8 mouse cellular contexts compared by ENCODE assay signal in the genomic region with DNA sequence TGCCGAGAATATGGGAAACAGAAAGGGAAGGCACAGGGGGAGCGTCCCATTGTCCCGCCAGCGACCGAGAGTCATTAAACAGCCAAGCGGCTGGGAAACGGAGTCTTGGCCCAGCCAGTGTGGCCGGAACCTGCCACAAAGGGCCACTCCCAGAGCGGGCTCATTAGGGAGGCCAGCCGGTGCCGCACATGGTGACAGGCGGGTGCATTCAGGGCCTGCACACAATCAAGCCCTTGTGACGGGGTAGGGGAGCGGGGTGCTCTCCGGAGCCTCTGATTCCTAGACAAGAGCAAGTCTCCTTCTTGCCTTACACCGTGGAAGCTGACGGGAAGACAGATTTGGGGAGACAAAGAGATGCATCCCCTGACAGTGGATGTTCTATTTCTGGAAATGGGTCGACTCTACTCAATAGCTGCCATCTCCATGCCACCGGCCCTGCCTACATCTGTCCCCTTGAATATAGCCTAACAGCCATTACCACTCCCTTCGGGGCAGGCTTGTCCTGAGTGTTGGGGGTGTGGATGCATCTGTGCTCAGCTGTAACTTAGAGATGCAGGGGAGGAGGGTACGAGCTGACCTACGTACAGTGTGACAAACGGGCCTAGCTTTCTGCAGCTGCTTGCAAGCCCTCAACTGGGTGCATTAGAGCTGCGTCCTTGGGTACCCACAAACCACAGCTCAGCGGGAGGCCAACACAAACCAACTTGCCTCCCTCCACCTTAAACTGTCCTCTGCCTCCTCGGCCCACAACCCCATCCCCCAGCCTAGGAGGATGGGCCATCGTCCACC. TPM values are rescaled to one million over a fixed set of nuclear protein-coding genes. Genes with fewer than 3 reads are reported as not detected.
DNase-seq lines count a peak whose midpoint lies in the region; ATAC-seq and TF ChIP-seq lines count a peak whose summit lies in the region.

No protein-coding gene starts in this region.

- H3K27ac ChIP-seq in heart, embryonic 14.5 days (replicated peaks in 1 of 2; ENCODE audit: control insufficient read depth in 1 of 2, insufficient read depth in 1 of 2, low read depth in 2 of 2, low read length in 2 of 2), result no peak overlapping the region
- H3K27ac ChIP-seq in limb, embryonic 10.5 days, result peak overlapping the region; percentile 78

- peak overlapping the region; percentile 28; the same call in 1 of the 2 replicates for H3K9ac ChIP-seq in heart, embryonic 14.5 days (ENCODE audit: low read length)

- ATAC-seq in heart, embryonic 14.5 days (ENCODE audit: insufficient number of reproducible peaks, insufficient read depth, low FRiP score, low read depth), result no peak
- no peak for ATAC-seq in megakaryocyte, adult 5-6 weeks (ENCODE audit: poor library complexity, severe bottlenecking)

- TF ChIP-seq POLR2A in myocyte (IDR thresholded peaks at IDR 0.05; ENCODE audit: insufficient read length, low read depth), result no peak

- no peaks in the 10 kb centered on the region for H3K79me2 ChIP-seq in myocyte (ENCODE audit: control insufficient read depth, insufficient read depth)

- 44% methylated on average over 27 of the region's 27 CpGs for WGBS in heart, embryonic 14.5 days
- WGBS in limb, embryonic 10.5 days, result 25% methylated on average over 27 of the region's 27 CpGs

- DNase-seq in kidney, adult 9 months, result peak; percentile 25
- DNase-seq in kidney, adult 8-10 months, result no peak
- peak; percentile 78 for DNase-seq in embryo, embryonic 10.5 days (ENCODE audit: low spot score)
- peak; percentile 71 for DNase-seq in limb, embryonic 10.5 days (ENCODE audit: low spot score)
- no peak for DNase-seq in adipocyte (ENCODE audit: low spot score)

- no peaks in the 10 kb centered on the region for H3K27me3 ChIP-seq in heart, embryonic 14.5 days (ENCODE audit: control insufficient read depth, insufficient read depth, low read length)
- H3K27me3 ChIP-seq in limb, embryonic 10.5 days (ENCODE audit: low read depth, poor library complexity, severe bottlenecking), result no peaks in the 10 kb centered on the region; the same call in 1 of the 2 replicates
- no peaks in the 10 kb centered on the region for H3K27me3 ChIP-seq in myocyte (ENCODE audit: control insufficient read depth, insufficient read depth, insufficient read length)

- peaks cover 58 to 67% of the 10 kb centered on the region in 2 experiments for H3K4me1 ChIP-seq in heart, embryonic 14.5 days (ENCODE audit: control insufficient read depth in 2 of 2, insufficient read depth in 2 of 2, low read length in 2 of 2)
- peaks cover 86% of the 10 kb centered on the region for H3K4me1 ChIP-seq in limb, embryonic 10.5 days

- H3K9me3 ChIP-seq in heart, embryonic 14.5 days (ENCODE audit: control insufficient read depth, low read length), result no peaks in the 10 kb centered on the region
- no peaks in the 10 kb centered on the region for H3K9me3 ChIP-seq in limb, embryonic 10.5 days (replicated peaks)

- 0 out of 2 replicates have a peak overlapping the region, but pooled peaks have one; percentile 14 for H3K4me2 ChIP-seq in heart, embryonic 14.5 days (ENCODE audit: low read length)
- peak overlapping the region; percentile 32 for H3K4me2 ChIP-seq in myocyte (ENCODE audit: low read depth)

- H3K4me3 ChIP-seq in heart, embryonic 14.5 days (ENCODE audit: control insufficient read depth in 1 of 2, insufficient read depth in 1 of 2, low read depth in 1 of 2, low read length in 2 of 2), result no peak overlapping the region
- H3K4me3 ChIP-seq in limb, embryonic 10.5 days, result peak overlapping the region; percentile 27
- no peak overlapping the region for H3K4me3 ChIP-seq in myocyte

- H3K36me3 ChIP-seq in heart, embryonic 14.5 days (ENCODE audit: control insufficient read depth, insufficient read depth, low read length), result no peaks in the 10 kb centered on the region
- peaks cover 2% of the 10 kb centered on the region; the same call in 1 of the 2 replicates for H3K36me3 ChIP-seq in limb, embryonic 10.5 days
- no peaks in the 10 kb centered on the region for H3K36me3 ChIP-seq in myocyte (ENCODE audit: control insufficient read depth, insufficient read depth)

- H3ac ChIP-seq in myocyte (ENCODE audit: control insufficient read depth, insufficient read length), result no peak overlapping the region

TF ChIP-seq in myocyte, 11 proteins besides CTCF, POLR2A, EP300 and RAD21:
- TF ChIP-seq USF1 (IDR thresholded peaks at IDR 0.05; ENCODE audit: low read depth) (no peak), POLR2AphosphoS2 (IDR thresholded peaks at IDR 0.05; ENCODE audit: insufficient read length, low read depth) (no peak), MYOG (IDR thresholded peaks at IDR 0.05; ENCODE audit: control insufficient read depth in 1 of 3, insufficient read depth in 1 of 3, insufficient read length in 2 of 3, low read depth in 2 of 3) (peak; percentile 32 to 91 (median 85)), SRF (IDR thresholded peaks at IDR 0.05; ENCODE audit: control insufficient read depth, insufficient read length, low read depth) (no peak), MYOD1 (IDR thresholded peaks at IDR 0.05; ENCODE audit: control insufficient read depth in 1 of 3, insufficient read length in 2 of 3, low read depth in 2 of 3) (peak in 2 of 3 experiments; percentile 84 to 93), TCF12 (IDR thresholded peaks at IDR 0.05; ENCODE audit: insufficient read depth, poor library complexity, severe bottlenecking) (peak; percentile 28), TCF3 (IDR thresholded peaks at IDR 0.05; ENCODE audit: insufficient read length, low read depth) (peak; percentile 60)

RNA-seq across cellular contexts. Expression of a gene that starts 9.2 kb away (rescaled TPM):
- 7.2 and 8.2 TPM in 2 replicates for polyA plus RNA-seq in heart, embryonic 14.5 days (2014; fragmentation: Nextera tagmentation; extraction: Ambion mirVana)
- 5.4 and 6.2 TPM in 2 replicates for polyA plus RNA-seq in limb, embryonic 10.5 days (2016; fragmentation: Nextera tagmentation; extraction: Ambion mirVana)
- 6.6 TPM for polyA plus RNA-seq in myocyte (2012; fragmentation: generic; extraction: Trizol)
- 0.04 and 0.05 TPM in 2 replicates for total RNA-seq in megakaryocyte, adult 5-6 weeks (2015)
- total RNA-seq in megakaryocyte, adult 5-6 weeks (2017), result 0.11 and 0.37 TPM in 2 replicates

RNA-seq across cellular contexts. Expression of a gene that starts 40.0 kb away (rescaled TPM):
- 0.63 and 0.84 TPM in 2 replicates for polyA plus RNA-seq in heart, embryonic 14.5 days (2014; fragmentation: Nextera tagmentation; extraction: Ambion mirVana)
- polyA plus RNA-seq in limb, embryonic 10.5 days (2016; fragmentation: Nextera tagmentation; extraction: Ambion mirVana), result 0.06 and 0.21 TPM in 2 replicates
- 13.5 TPM for polyA plus RNA-seq in myocyte (2012; fragmentation: generic; extraction: Trizol)
- total RNA-seq in megakaryocyte, adult 5-6 weeks (2015), result not detected in 2 replicates
- total RNA-seq in megakaryocyte, adult 5-6 weeks (2017), result not detected in 2 replicates

Comparison
In these comparisons a context has a peak if more than half of its experiments do, and no peak if none do; other contexts are left out.
1. DNase-seq: peak in kidney, adult 9 months (single experiment), embryo, embryonic 10.5 days (single experiment) and limb, embryonic 10.5 days (single experiment); none in kidney, adult 8-10 months (0 of 2) and adipocyte (single experiment).